Mouse (Mus musculus): ENCODE measurements around the gene Insrr. TPM values are rescaled to one million over a fixed set of nuclear protein-coding genes. Genes with fewer than 3 reads are reported as not detected.
"Not testable (repeated sequence)": the region's sequence is repeated elsewhere in the genome, so short reads cannot be mapped to it uniquely, and the experiment has no call there.

Gene Insrr
- total RNA-seq, 2 experiments from 2014 or later, result not detected

- no peak for ATAC-seq (replicated peaks; ENCODE audit: poor library complexity, severe bottlenecking)
Measured at GRCm38 (mm10) chr3:87771088-87771487, 25.7 kb upstream of the Insrr start.

GRCm38 (mm10) chr3:87778283-87778682 is 18.5 kb upstream of the Insrr start:
- ATAC-seq (replicated peaks; ENCODE audit: poor library complexity, severe bottlenecking), result no peak

- no peak for ATAC-seq (replicated peaks; ENCODE audit: poor library complexity, severe bottlenecking)
Measured at GRCm38 (mm10) chr3:87779086-87779485, 17.7 kb upstream of the Insrr start.

GRCm38 (mm10) chr3:87783282-87784023 is 13.3 kb upstream of the Insrr start:
- ATAC-seq (replicated peaks; ENCODE audit: poor library complexity, severe bottlenecking), result no peak

- peak; percentile 71 for ATAC-seq (replicated peaks; ENCODE audit: poor library complexity, severe bottlenecking)
Measured at GRCm38 (mm10) chr3:87785156-87785555, 11.6 kb upstream of the Insrr start.

GRCm38 (mm10) chr3:87785626-87786214 is 11.0 kb upstream of the Insrr start:
- ATAC-seq (replicated peaks; ENCODE audit: poor library complexity, severe bottlenecking), result no peak

GRCm38 (mm10) chr3:87789248-87789647 is 7.5 kb upstream of the Insrr start:
- no peak for ATAC-seq (replicated peaks; ENCODE audit: poor library complexity, severe bottlenecking)

- ATAC-seq (replicated peaks; ENCODE audit: poor library complexity, severe bottlenecking), result no peak
Measured at GRCm38 (mm10) chr3:87789768-87790167, 7.0 kb upstream of the Insrr start.

- no peak; the same call in 1 of the 2 replicates for ATAC-seq (replicated peaks; ENCODE audit: poor library complexity, severe bottlenecking)
Measured at GRCm38 (mm10) chr3:87794922-87795325, 1.8 kb upstream of the Insrr start, which contains the start of gene Ntrk1. TSS of gene Ntrk1 (minus strand) at chr3:87795162.

- ATAC-seq (replicated peaks; ENCODE audit: poor library complexity, severe bottlenecking), result peak; percentile 44; the same call in 1 of the 2 replicates
Measured at GRCm38 (mm10) chr3:87795336-87796277, 1.1 kb upstream of the Insrr start.

GRCm38 (mm10) chr3:87801681-87802080 is 4.9 kb downstream of the Insrr start:
- no peak for ATAC-seq (replicated peaks; ENCODE audit: poor library complexity, severe bottlenecking)

GRCm38 (mm10) chr3:87804038-87804677 is 7.4 kb downstream of the Insrr start:
- ATAC-seq (replicated peaks; ENCODE audit: poor library complexity, severe bottlenecking), result peak; percentile 73

GRCm38 (mm10) chr3:87809322-87809962 is 12.7 kb downstream of the Insrr start:
- peak; percentile 43; the same call in 1 of the 2 replicates for ATAC-seq (replicated peaks; ENCODE audit: poor library complexity, severe bottlenecking)

- ATAC-seq (replicated peaks; ENCODE audit: poor library complexity, severe bottlenecking), result no peak
Measured at GRCm38 (mm10) chr3:87811297-87811696, 14.5 kb downstream of the Insrr start.

GRCm38 (mm10) chr3:87812413-87812812 is 15.7 kb downstream of the Insrr start:
- no peak for ATAC-seq (replicated peaks; ENCODE audit: poor library complexity, severe bottlenecking)

- ATAC-seq (replicated peaks; ENCODE audit: poor library complexity, severe bottlenecking), result no peak
Measured at GRCm38 (mm10) chr3:87812873-87813272, 16.1 kb downstream of the Insrr start.

GRCm38 (mm10) chr3:87816166-87816565 is 19.4 kb downstream of the Insrr start:
- peak; percentile 33 for ATAC-seq (replicated peaks; ENCODE audit: poor library complexity, severe bottlenecking)

GRCm38 (mm10) chr3:87816646-87817093 is 19.9 kb downstream of the Insrr start:
- peak; percentile 81 for ATAC-seq (replicated peaks; ENCODE audit: poor library complexity, severe bottlenecking)

- no peak for ATAC-seq (replicated peaks; ENCODE audit: poor library complexity, severe bottlenecking)
Measured at GRCm38 (mm10) chr3:87818226-87818625, 21.5 kb downstream of the Insrr start.

GRCm38 (mm10) chr3:87824206-87824605 is 27.5 kb downstream of the Insrr start, which contains the start of gene Pear1:
TSS of gene Pear1 (minus strand) at chr3:87824306.
- not testable (repeated sequence) for ATAC-seq (replicated peaks; ENCODE audit: poor library complexity, severe bottlenecking)
